Mouse (Mus musculus) midbrain, embryonic 15.5 days (tissue): ENCODE results near the gene Akap12. TPM values are rescaled to one million over a fixed set of nuclear protein-coding genes. Genes with fewer than 3 reads are reported as not detected.
A peak's percentile ranks its signal among the peaks of the same experiment; 100 is the strongest.

ENCODE experiments used
- ATAC-seq: fragments of 200-750 bp; cut with Nextera tagmentation; replicated peaks from 2 replicates; pipeline ENCODE4 v1.8.0; 2017; ENCODE audit warnings: moderate TSS enrichment
- H3K27ac ChIP-seq: fragments of 300-500 bp; sonication (generic); 2 replicates; pipeline ENCODE4 v1.5.1; 2015; ENCODE audit warnings: mild to moderate bottlenecking, inconsistent platforms
- H3K27me3 ChIP-seq: fragments of 300-500 bp; sonication (generic); replicated peaks from 2 replicates; pipeline ENCODE4 v1.6.1; 2015; ENCODE audit warnings: inconsistent platforms
- H3K36me3 ChIP-seq: fragments of 300-500 bp; sonication (generic); replicated peaks from 2 replicates; pipeline ENCODE4 v1.6.1; 2015; ENCODE audit warnings: inconsistent platforms
- H3K4me1 ChIP-seq: fragments of 300-500 bp; sonication (generic); 2 replicates; pipeline ENCODE4 v1.6.1; 2015; ENCODE audit warnings: inconsistent platforms
- H3K4me2 ChIP-seq: fragments of 300-500 bp; sonication (generic); 2 replicates; pipeline ENCODE4 v1.6.1; 2015; ENCODE audit warnings: inconsistent platforms, mild to moderate bottlenecking, moderate library complexity
- H3K4me3 ChIP-seq: fragments of 300-500 bp; sonication (generic); 2 replicates; pipeline ENCODE4 v1.5.1; 2015; ENCODE audit warnings: mild to moderate bottlenecking, inconsistent platforms
- H3K9ac ChIP-seq: fragments of 300-500 bp; sonication (generic); 2 replicates; pipeline ENCODE4 v1.6.1; 2015; ENCODE audit warnings: mild to moderate bottlenecking, inconsistent platforms
- H3K9me3 ChIP-seq: fragments of 300-500 bp; sonication (generic); 2 replicates; pipeline ENCODE4 v1.6.1; 2016; ENCODE audit warnings: inconsistent platforms
- WGBS: fragments of 180-500 bp; shearing (Covaris S2); methylation state at CpG from one replicate; pipeline ENCODE4 v1.1.7; 2015; ENCODE audit warnings: mixed read lengths; 5-methylcytosine and 5-hydroxymethylcytosine counted together
- polyA plus RNA-seq: library from polyadenylated mRNA; unstranded; fragments of >200 nt; fragmentation: Nextera tagmentation; extraction: Ambion mirVana; gene quantifications from 2 replicates; pipeline ENCODE4 v1.2.1, GENCODE M21; 2015

Akap12 gene
- polyA plus RNA-seq, result 40.8 and 41.5 TPM in 2 replicates

- H3K27me3 ChIP-seq, result no peaks in the 10 kb centered on the region
- ATAC-seq, result peak; percentile 79
- H3K4me2 ChIP-seq, result peak within 1 kb of the TSS; percentile 86
- peak within 1 kb of the TSS; percentile 78 for H3K27ac ChIP-seq
- under 1% methylated on average over 51 of the region's 54 CpGs for WGBS
- no peaks in the 10 kb centered on the region for H3K9me3 ChIP-seq
- peak within 1 kb of the TSS; percentile 80 for H3K4me3 ChIP-seq
- H3K4me1 ChIP-seq, result peaks cover 10% of the 10 kb centered on the region
- peak within 1 kb of the TSS; percentile 74 for H3K9ac ChIP-seq
- H3K36me3 ChIP-seq, result no peaks in the 10 kb centered on the region
Measured at GRCm38 (mm10) chr10:4266041-4266930, at the start of gene Akap12. Gene Akap12 (plus strand): TSS chr10:4266380.

GRCm38 (mm10) chr10:4230563-4231359 is 35.4 kb upstream of the Akap12 start:
- Histone ChIP-seq H3K36me3 (no peaks in the 10 kb centered on the region), H3K4me3 (no peak overlapping the region), H3K27ac (no peak overlapping the region), H3K4me2 (no peak overlapping the region), H3K4me1 (no peaks in the 10 kb centered on the region), H3K27me3 (no peaks in the 10 kb centered on the region), H3K9me3 (no peaks in the 10 kb centered on the region), H3K9ac (no peak overlapping the region)
- no peak for ATAC-seq
- 81% methylated on average over 17 of the region's 17 CpGs for WGBS

DNA sequence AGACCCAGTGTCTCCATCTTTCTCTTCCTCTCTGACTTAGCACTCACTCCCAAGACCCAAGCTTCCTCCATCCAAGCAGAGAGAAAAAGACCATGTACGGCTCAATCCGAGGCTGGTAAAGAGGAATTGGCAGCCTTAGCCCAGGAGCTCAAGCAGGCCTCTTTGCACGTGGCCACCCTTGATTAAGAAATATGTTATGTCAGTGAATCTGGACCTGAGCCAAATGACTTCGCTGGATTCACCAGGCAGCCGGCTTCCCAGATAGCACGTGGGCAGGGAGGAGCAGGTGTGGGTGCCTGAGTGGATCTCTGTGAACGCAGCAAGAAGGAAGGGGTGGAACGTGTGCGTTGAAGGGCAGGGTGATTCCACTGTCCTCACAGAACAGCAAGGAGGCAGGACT is 33.1 kb upstream of the Akap12 start:
- no peaks in the 10 kb centered on the region for H3K4me1 ChIP-seq
- 29% methylated on average over 9 of the region's 9 CpGs for WGBS
- H3K27me3 ChIP-seq, result no peaks in the 10 kb centered on the region
- H3K27ac ChIP-seq, result no peak overlapping the region
- no peak overlapping the region for H3K9ac ChIP-seq
- H3K4me2 ChIP-seq, result no peak overlapping the region
- H3K9me3 ChIP-seq, result no peaks in the 10 kb centered on the region
- H3K4me3 ChIP-seq, result no peak overlapping the region
- H3K36me3 ChIP-seq, result no peaks in the 10 kb centered on the region
- peak; percentile 77 for ATAC-seq

GRCm38 (mm10) chr10:4239794-4240574 is 26.2 kb upstream of the Akap12 start:
- H3K9me3 ChIP-seq, result no peaks in the 10 kb centered on the region
- no peak for ATAC-seq
- H3K4me1 ChIP-seq, result no peaks in the 10 kb centered on the region
- no peak overlapping the region for H3K27ac ChIP-seq
- 80% methylated on average over 5 of the region's 5 CpGs for WGBS
- H3K4me2 ChIP-seq, result no peak overlapping the region
- no peak overlapping the region for H3K4me3 ChIP-seq
- no peaks in the 10 kb centered on the region for H3K27me3 ChIP-seq
- no peak overlapping the region for H3K9ac ChIP-seq
- no peaks in the 10 kb centered on the region for H3K36me3 ChIP-seq

GRCm38 (mm10) chr10:4243591-4244300 is 22.4 kb upstream of the Akap12 start:
- no peaks in the 10 kb centered on the region for H3K36me3 ChIP-seq
- H3K9ac ChIP-seq, result no peak overlapping the region
- no peak overlapping the region for H3K4me3 ChIP-seq
- H3K9me3 ChIP-seq, result no peaks in the 10 kb centered on the region
- 86% methylated on average over 16 of the region's 16 CpGs for WGBS
- H3K4me2 ChIP-seq, result no peak overlapping the region
- no peak overlapping the region for H3K27ac ChIP-seq
- H3K27me3 ChIP-seq, result no peaks in the 10 kb centered on the region
- ATAC-seq, result 0 out of 2 replicates have a peak, but pooled peaks have one; percentile 30
- no peaks in the 10 kb centered on the region for H3K4me1 ChIP-seq

- Histone ChIP-seq H3K4me2 (no peak overlapping the region), H3K27me3 (no peaks in the 10 kb centered on the region), H3K27ac (no peak overlapping the region), H3K9ac (no peak overlapping the region), H3K4me3 (no peak overlapping the region), H3K4me1 (no peaks in the 10 kb centered on the region), H3K36me3 (no peaks in the 10 kb centered on the region), H3K9me3 (no peaks in the 10 kb centered on the region)
- WGBS, result 93% methylated on average over 2 of the region's 2 CpGs
- ATAC-seq, result no peak
Measured at GRCm38 (mm10) chr10:4245812-4246211, 20.4 kb upstream of the Akap12 start.

DNA sequence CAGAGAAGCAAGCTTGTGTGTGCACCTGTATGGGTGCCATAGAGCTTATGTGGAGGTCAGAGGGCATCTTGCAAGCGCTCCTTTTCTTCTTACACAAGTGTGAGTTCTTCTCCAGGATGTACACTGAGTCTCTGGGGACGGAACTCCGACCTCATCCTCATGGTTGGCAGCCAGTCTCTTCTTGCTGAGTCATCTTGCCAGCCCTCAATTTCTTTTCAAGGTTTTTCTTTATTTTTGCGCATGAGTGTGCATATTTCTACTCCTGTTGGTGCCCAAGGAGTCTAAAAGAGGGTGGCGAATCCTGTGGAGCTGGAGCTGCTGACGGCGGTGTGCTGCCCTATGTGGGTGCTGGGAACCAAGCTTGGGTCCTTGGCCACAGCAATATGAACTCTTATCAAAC is 19.8 kb upstream of the Akap12 start:
- Histone ChIP-seq H3K4me1 (no peaks in the 10 kb centered on the region), H3K27ac (no peak overlapping the region), H3K27me3 (no peaks in the 10 kb centered on the region), H3K4me3 (no peak overlapping the region), H3K9ac (no peak overlapping the region), H3K9me3 (no peaks in the 10 kb centered on the region), H3K4me2 (no peak overlapping the region), H3K36me3 (no peaks in the 10 kb centered on the region)
- WGBS, result 91% methylated on average over 7 of the region's 7 CpGs
- ATAC-seq, result no peak

DNA sequence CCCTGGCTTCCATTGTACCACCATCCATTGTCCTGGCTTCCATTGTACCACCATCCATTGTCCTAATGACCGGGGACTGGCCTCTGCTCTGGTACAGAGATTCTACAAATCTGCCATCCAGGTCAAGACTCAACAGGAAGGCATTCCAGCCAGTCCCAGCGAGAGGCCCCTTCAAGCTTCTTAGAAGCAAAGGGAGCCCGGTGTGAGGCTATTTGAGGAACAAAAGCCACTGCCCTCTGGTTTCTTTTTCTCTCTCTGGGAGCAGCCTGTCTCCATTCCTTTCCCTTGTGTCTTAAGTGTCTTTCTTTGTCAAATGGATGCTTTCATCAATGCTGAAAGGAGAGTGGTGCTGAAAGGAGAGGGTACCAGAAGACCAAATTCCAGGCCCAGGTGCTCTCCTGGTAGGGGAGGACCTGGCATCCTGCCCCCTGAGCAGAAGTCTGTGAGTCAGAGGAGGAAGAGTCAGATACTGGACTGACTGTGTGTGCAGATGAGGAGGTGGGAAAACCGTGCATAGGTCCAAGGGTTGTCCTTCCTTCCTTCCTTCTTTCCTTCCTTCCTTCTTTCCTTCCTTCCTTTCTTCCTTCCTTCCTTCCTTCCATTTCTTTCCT is 16.8 kb upstream of the Akap12 start:
- 9% methylated on average over 4 of the region's 4 CpGs for WGBS

DNA sequence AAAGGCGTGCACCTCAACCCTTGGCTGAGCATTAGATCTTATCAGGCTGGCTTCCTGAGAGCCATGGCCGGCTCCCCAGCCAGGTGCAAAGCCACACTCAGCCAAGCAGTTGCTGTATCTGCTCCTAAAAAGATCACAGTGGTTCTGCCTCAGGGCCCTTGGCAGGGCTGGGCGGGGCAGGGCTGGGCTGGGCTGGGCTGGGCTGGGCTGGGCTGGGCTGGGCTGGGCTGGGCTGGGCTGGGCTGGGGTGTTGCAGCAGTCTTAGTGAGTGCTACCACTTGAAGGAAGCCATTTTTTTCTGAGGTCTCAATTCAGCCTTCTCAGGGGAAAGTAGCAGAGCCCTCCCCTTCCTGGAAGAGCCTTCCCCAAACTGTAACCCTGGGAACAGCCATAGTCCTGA is 15.5 kb upstream of the Akap12 start:
- Histone ChIP-seq H3K4me1 (no peaks in the 10 kb centered on the region), H3K4me3 (no peak overlapping the region), H3K27ac (no peak overlapping the region), H3K4me2 (no peak overlapping the region), H3K36me3 (no peaks in the 10 kb centered on the region), H3K9me3 (no peaks in the 10 kb centered on the region), H3K27me3 (no peaks in the 10 kb centered on the region), H3K9ac (no peak overlapping the region)
- WGBS, result 90% methylated on average over 3 of the region's 3 CpGs
- no peak for ATAC-seq

More for the DNA sequence above, 16.8 kb upstream of the Akap12 start:
- no peak overlapping the region for H3K9ac ChIP-seq
- H3K9me3 ChIP-seq, result no peaks in the 10 kb centered on the region
- no peaks in the 10 kb centered on the region for H3K36me3 ChIP-seq
- H3K4me2 ChIP-seq, result no peak overlapping the region
- no peak overlapping the region for H3K27ac ChIP-seq
- no peaks in the 10 kb centered on the region for H3K27me3 ChIP-seq
- H3K4me1 ChIP-seq, result no peaks in the 10 kb centered on the region
- no peak overlapping the region for H3K4me3 ChIP-seq
- ATAC-seq, result no peak

GRCm38 (mm10) chr10:4253613-4254012 is 12.6 kb upstream of the Akap12 start:
- Histone ChIP-seq H3K36me3 (no peaks in the 10 kb centered on the region), H3K4me1 (no peaks in the 10 kb centered on the region), H3K4me2 (no peak overlapping the region), H3K27ac (no peak overlapping the region), H3K27me3 (no peaks in the 10 kb centered on the region), H3K9ac (no peak overlapping the region), H3K4me3 (no peak overlapping the region), H3K9me3 (no peaks in the 10 kb centered on the region)
- no peak for ATAC-seq
- 78% methylated on average over 4 of the region's 4 CpGs for WGBS

DNA sequence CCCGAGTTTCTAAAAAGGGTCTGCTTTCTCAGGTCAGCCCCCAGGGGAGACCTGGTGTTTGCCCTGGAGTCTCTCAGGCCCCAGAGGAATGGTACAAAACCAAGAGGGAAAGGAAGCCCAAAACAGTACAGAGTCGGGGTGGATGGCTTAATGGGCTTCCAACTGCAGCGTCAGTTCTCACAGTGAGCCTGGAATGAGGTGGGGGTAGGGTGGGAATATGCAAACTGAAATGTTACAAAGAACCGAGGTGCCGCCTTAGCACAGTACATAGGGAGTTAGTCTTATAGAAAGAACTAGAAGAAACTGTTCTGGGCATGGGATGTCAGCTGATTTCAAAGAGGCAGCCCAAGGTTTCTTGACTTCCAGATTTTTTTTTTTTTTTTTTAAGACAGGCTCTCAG is 11.7 kb upstream of the Akap12 start:
- 53% methylated on average over 5 of the region's 5 CpGs for WGBS
- ATAC-seq, result no peak
- no peak overlapping the region for H3K27ac ChIP-seq

More for the DNA sequence above, 11.7 kb upstream of the Akap12 start:
- H3K4me2 ChIP-seq, result no peak overlapping the region
- H3K36me3 ChIP-seq, result no peaks in the 10 kb centered on the region
- H3K9me3 ChIP-seq, result no peaks in the 10 kb centered on the region
- no peak overlapping the region for H3K9ac ChIP-seq
- H3K4me1 ChIP-seq, result no peaks in the 10 kb centered on the region
- no peak overlapping the region for H3K4me3 ChIP-seq
- no peaks in the 10 kb centered on the region for H3K27me3 ChIP-seq
